Mouse (Mus musculus) c-Kit-positive CD71-negative TER-119-negative erythroid progenitor cells, embryonic 14.5 days (primary cell): ENCODE data around the gene Exosc6.
"Not testable (repeated sequence)": the region's sequence is repeated elsewhere in the genome, so short reads cannot be mapped to it uniquely, and the experiment has no call there.

Source experiments
- DNase-seq: peaks from one replicate; pipeline ENCODE4 v3.0.0-alpha.2; 2013; ENCODE audit warnings: low read depth

Exosc6 gene

GRCm38 (mm10) chr8:111061688-111062071 is 5.5 kb downstream of the Exosc6 start:
- no peak for DNase-seq

- peak; percentile 60 for DNase-seq
Observed at GRCm38 (mm10) chr8:111062072-111062757, 6.1 kb downstream of the Exosc6 start.

- no peak for DNase-seq
Observed at GRCm38 (mm10) chr8:111062893-111063292, 6.8 kb downstream of the Exosc6 start.

- no peak for DNase-seq
Observed at GRCm38 (mm10) chr8:111066308-111066707, 10.2 kb downstream of the Exosc6 start.

DNA sequence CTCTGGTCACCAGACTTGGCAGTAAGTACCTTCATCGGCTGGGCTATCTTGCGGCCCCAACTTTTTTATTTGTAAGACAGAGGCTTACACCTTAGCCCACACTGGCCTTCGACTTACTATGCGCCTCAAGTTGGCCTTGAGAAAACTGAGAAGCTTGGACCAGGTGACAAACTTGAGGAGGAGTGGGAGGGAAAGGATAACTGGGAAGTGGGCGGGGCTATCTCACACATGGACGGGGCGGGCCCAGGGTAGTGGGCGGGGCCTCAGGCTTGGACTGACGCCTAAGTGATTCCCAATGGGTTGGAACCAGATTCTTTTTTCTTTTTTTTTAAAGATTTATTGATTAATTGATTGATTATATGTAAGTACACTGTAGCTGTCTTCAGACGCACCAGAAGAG is 11.3 kb downstream of the Exosc6 start:
- DNase-seq, result no peak

- not testable (repeated sequence) for DNase-seq
Observed at GRCm38 (mm10) chr8:111068660-111069059, 12.5 kb downstream of the Exosc6 start.

DNA sequence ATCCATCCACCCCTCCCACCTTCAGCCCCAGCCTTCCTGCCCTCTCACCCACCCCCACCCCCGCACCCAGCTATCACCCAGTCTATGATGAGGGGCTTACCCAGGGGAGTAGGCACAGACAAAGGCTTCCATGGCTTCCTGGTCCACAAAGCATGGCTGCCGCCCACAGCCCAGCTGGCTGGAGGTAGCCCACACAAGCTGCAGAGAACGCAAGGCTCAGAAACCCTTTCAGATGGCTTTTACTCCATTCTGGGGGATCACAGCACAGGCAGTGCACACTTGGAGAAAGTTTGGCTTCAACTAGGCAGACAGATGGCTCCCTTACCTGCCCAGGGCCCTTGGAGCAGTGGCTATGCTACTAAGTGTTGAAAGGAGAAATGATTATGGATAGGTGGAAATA is 19.8 kb downstream of the Exosc6 start:
- no peak for DNase-seq

GRCm38 (mm10) chr8:111079461-111079860 is 23.3 kb downstream of the Exosc6 start:
- no peak for DNase-seq

DNA sequence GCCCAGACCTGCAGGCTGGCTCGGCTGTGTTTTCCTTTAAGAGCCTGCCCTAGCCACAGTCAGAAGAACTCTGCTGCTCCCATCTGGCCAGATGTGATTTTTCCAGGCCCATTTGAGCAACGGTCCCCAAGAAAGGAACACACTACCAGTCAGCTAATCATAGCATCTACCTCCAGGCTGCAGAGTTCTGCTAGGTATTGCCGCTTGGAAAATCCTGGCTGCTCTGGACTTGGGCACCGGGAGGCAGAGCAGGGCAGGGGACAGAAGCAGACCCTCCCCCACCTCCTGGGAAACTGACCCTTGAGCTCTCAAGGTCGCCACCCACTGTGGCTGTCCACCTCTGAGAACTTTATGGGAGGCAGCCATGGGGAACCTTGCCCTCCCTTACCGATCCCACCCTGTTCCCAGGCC is 23.7 kb downstream of the Exosc6 start:
- no peak for DNase-seq

DNA sequence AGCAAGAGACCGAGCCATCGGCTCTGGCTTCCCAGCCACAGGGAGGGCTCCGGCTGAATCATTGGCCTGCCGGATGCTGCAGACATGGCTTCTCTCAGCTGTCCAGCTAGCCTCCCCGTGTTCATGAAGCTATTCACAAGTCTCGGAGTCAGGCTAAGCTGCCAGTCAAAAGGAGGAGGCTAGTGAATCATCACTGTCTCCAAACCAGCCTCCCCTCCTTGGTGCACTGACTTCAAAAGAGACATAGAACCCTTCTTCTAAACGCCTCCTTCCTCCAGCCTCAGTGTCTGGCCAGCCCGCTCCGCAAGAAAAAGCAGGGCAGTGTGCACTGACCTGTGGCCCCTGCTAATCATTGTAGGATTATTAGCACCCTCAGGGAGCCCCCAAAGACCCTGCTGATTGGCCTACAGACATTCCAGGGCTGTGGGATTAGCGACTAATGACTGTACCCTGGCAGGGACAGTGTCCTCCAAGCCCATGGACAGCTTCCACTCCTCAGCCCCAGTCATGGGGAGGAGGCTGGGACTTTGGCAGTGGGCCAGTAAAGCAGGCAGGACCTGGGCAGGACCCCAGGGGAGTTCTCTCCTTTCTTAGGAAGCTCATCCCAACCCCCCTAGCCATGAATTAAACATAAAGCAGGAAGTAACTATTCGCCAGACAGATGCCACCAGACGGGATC is 25.6 kb downstream of the Exosc6 start:
- DNase-seq, result no peak

- not testable (repeated sequence) for DNase-seq
Observed at GRCm38 (mm10) chr8:111083936-111084335, 27.8 kb downstream of the Exosc6 start.

GRCm38 (mm10) chr8:111090126-111090525 is 34.0 kb downstream of the Exosc6 start:
- DNase-seq, result peak; percentile 60

GRCm38 (mm10) chr8:111091706-111092105 is 35.6 kb downstream of the Exosc6 start:
- no peak for DNase-seq

DNA sequence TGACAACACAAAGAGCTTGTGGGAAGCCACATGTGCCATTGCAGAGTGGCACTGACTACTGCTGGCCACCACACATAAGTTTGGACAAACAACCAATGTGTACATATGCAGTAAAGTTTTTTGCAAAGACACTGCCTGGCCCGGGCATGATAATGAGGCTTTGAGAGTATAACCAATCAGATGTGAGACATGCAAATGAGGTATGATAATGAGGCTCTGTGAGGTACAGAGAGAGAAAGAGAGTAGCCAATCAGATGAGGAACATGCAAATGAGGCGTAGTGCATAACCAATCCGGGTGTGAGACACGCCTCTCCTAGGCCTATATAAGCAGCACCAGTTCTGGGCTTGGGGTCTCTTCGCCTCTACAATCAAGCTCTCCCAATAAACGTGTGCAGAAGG is 36.2 kb downstream of the Exosc6 start, which contains the start of gene Clec18a:
Gene Clec18a, minus strand, starts transcription at position 101 of the 400 bp plus-strand sequence.
- not testable (repeated sequence) for DNase-seq

GRCm38 (mm10) chr8:111093865-111094718 is 38.0 kb downstream of the Exosc6 start, which contains the start of gene Pdpr:
Pdpr (plus strand) TSS chr8:111094630.
- peak; percentile 72 for DNase-seq

GRCm38 (mm10) chr8:111094719-111095302 is 38.7 kb downstream of the Exosc6 start:
- not testable (repeated sequence) for DNase-seq
